Mouse (Mus musculus): ENCODE results near the gene Atxn1. TPM values are rescaled to one million over a fixed set of nuclear protein-coding genes. Genes with fewer than 3 reads are reported as not detected.

The Atxn1 gene
- polyA plus RNA-seq, 1 experiment from 2014 or later = 11.9 TPM

DNA sequence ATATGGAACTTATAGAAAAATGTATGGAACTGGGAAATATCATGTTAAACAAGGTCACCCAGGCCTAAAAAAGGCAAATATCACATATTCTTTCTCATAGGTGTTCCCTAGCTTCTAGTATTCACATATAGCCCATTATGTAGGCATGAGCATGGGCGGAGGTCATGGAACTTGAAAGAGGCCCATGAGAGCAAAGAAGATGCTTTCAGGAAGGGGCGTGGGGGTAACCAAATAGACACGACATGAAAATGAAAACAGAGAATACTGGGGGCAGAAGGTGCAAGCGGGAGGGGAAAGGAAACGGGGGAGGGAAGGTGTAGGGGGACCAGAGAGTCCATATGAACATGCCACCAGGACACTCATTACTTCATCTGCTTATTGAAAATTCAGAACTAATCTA lies 87.9 kb downstream of the Atxn1 start:
- no peaks in the 10 kb centered on the region for H3K27me3 ChIP-seq (replicated peaks; ENCODE audit: insufficient read depth, low read length)
- ATAC-seq (no peak), DNase-seq (ENCODE audit: low spot score) (no peak)
- H3K36me3 ChIP-seq (ENCODE audit: insufficient read depth, low read length) = no peaks in the 10 kb centered on the region
- H3K4me3 ChIP-seq (ENCODE audit: low read depth, low read length) = no peak overlapping the region
- no peak overlapping the region for H3K27ac ChIP-seq (ENCODE audit: low read length)
- H3K4me2 ChIP-seq (replicated peaks; ENCODE audit: low read depth, low read length) = no peak overlapping the region
- no peaks in the 10 kb centered on the region for H3K4me1 ChIP-seq (ENCODE audit: insufficient read depth, low read depth, low read length)
- 76% methylated on average over 5 of the region's 5 CpGs for WGBS
- H3K9ac ChIP-seq (replicated peaks; ENCODE audit: low read depth) = no peak overlapping the region
- no peak for TF ChIP-seq CTCF (IDR thresholded peaks at IDR 0.05)
- TF ChIP-seq EP300 (IDR thresholded peaks at IDR 0.05) = no peak
- no peaks in the 10 kb centered on the region for H3K9me3 ChIP-seq (ENCODE audit: low read length)

DNA sequence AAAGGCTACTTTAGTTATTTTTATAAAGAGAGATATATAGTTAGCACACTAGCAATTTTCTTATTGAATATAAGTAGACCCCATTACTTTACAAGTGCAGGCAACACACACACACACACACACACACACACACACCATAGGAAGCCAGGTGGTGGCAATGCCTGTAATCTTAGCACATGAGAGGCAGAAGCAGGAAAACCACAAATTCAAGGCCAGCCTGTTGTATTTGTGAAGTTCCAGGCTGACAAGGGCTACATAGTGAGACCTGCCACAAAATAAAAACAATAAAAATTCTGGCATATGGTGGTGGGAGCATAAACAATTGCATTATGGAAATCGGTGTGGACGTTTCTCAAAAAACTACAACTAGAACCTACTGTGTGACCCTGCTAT lies 88.4 kb downstream of the Atxn1 start:
- no peak overlapping the region for H3K9ac ChIP-seq (replicated peaks; ENCODE audit: low read depth)
- no peaks in the 10 kb centered on the region for H3K27me3 ChIP-seq (replicated peaks; ENCODE audit: insufficient read depth, low read length)
- H3K9me3 ChIP-seq (ENCODE audit: low read length) = no peaks in the 10 kb centered on the region
- H3K4me2 ChIP-seq (replicated peaks; ENCODE audit: low read depth, low read length) = no peak overlapping the region
- ATAC-seq = no peak
- no peak for DNase-seq (ENCODE audit: low spot score)
- no peaks in the 10 kb centered on the region for H3K4me1 ChIP-seq (ENCODE audit: insufficient read depth, low read depth, low read length)
- H3K4me3 ChIP-seq (ENCODE audit: low read depth, low read length) = no peak overlapping the region
- 84% methylated on average over 2 of the region's 2 CpGs for WGBS
- H3K36me3 ChIP-seq (ENCODE audit: insufficient read depth, low read length) = no peaks in the 10 kb centered on the region
- H3K27ac ChIP-seq (ENCODE audit: low read length) = no peak overlapping the region
- no peak for TF ChIP-seq EP300 (IDR thresholded peaks at IDR 0.05)
- TF ChIP-seq CTCF (IDR thresholded peaks at IDR 0.05) = no peak

DNA sequence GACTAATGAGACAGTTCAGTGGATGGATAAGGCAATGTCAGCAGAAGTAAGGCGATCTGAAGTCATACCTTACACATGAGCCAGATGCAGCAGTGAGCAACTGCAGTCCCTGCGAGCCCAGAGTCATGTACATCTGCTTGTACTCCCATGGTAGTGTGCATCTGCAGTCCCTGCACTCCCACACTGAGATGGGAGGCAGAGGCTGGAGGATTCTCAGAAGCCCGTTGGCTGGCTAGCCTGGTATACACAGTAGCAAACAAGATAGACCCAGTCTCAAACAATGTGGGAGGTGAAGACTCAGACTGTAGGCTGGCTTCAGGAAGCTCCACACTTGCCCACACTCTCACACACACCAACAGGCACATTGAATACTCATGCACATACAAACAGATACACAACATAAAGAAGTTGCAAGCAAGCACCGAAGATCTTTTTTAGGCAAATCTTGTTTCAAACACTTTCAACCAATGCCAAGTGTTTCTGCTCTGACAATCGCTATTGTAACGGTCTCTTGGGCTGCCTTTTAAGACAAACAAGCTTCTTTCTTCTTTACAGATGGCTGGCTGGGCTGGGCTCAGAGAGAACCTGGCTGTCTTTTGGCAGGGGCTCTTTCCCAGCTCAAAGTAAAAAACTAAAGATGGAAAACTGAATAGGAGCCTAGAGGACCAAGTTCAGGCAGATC lies 89.0 kb downstream of the Atxn1 start:
- WGBS = 75% methylated on average over 6 of the region's 6 CpGs

DNA sequence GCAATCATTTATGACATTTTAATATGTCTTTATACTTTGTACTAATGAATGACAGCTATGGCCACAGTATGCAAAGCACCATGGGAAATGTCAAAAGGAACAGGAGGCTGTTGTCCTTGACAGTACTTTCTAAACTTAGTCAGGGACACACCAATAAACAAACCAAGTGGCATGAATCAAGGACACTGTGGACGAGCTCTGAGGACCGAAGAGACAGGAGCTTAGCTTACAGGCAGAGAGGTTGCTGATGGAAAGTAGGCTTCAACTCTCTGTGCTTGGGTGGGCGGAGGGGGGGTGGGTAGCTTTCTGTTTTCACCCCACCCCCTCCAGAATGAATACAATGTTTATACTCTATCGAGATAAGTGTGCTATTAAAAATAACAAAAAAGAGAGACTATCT lies 90.6 kb downstream of the Atxn1 start:
- no peaks in the 10 kb centered on the region for H3K27me3 ChIP-seq (replicated peaks; ENCODE audit: insufficient read depth, low read length)
- H3K9ac ChIP-seq (replicated peaks; ENCODE audit: low read depth) = no peak overlapping the region
- TF ChIP-seq CTCF (IDR thresholded peaks at IDR 0.05) (no peak), EP300 (IDR thresholded peaks at IDR 0.05) (no peak)
- DNase-seq (ENCODE audit: low spot score) (no peak), ATAC-seq (no peak)
- no peak overlapping the region for H3K4me2 ChIP-seq (replicated peaks; ENCODE audit: low read depth, low read length)
- WGBS = 60% methylated on average over 4 of the region's 4 CpGs
- H3K36me3 ChIP-seq (ENCODE audit: insufficient read depth, low read length) = no peaks in the 10 kb centered on the region
- H3K27ac ChIP-seq (ENCODE audit: low read length) = no peak overlapping the region
- H3K9me3 ChIP-seq (ENCODE audit: low read length) = no peaks in the 10 kb centered on the region
- no peaks in the 10 kb centered on the region for H3K4me1 ChIP-seq (ENCODE audit: insufficient read depth, low read depth, low read length)
- no peak overlapping the region for H3K4me3 ChIP-seq (ENCODE audit: low read depth, low read length)

More for the DNA sequence above, 89.0 kb downstream of the Atxn1 start:
- Histone ChIP-seq H3K27me3 (replicated peaks; ENCODE audit: insufficient read depth, low read length) (no peaks in the 10 kb centered on the region), H3K4me2 (replicated peaks; ENCODE audit: low read depth, low read length) (no peak overlapping the region), H3K4me3 (ENCODE audit: low read depth, low read length) (no peak overlapping the region), H3K36me3 (ENCODE audit: insufficient read depth, low read length) (no peaks in the 10 kb centered on the region), H3K27ac (ENCODE audit: low read length) (no peak overlapping the region), H3K4me1 (ENCODE audit: insufficient read depth, low read depth, low read length) (no peaks in the 10 kb centered on the region), H3K9ac (replicated peaks; ENCODE audit: low read depth) (no peak overlapping the region), H3K9me3 (ENCODE audit: low read length) (no peaks in the 10 kb centered on the region)
- DNase-seq (ENCODE audit: low spot score) = no peak
- TF ChIP-seq EP300 (IDR thresholded peaks at IDR 0.05) (no peak), CTCF (IDR thresholded peaks at IDR 0.05) (no peak)
- ATAC-seq = no peak

DNA sequence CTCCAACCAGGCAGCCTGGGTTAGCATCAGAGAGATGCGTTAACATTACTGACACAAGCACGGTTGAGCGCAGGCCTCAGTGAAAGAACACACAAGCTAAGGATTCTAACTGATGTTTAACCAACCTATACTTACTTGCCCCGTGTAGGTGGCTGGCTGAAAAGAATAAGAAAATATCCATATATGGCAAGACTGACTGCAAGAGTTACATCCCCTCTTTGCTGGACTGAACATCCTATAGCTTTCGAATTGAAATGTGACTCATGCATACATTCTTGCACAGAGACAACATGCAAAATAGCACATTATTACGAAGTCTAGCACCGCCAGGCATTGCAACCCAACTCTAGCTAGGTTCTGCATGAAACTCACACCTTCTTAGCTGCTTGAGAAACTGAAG lies 91.8 kb downstream of the Atxn1 start:
- no peaks in the 10 kb centered on the region for H3K9me3 ChIP-seq (ENCODE audit: low read length)
- no peaks in the 10 kb centered on the region for H3K27me3 ChIP-seq (replicated peaks; ENCODE audit: insufficient read depth, low read length)
- no peak for DNase-seq (ENCODE audit: low spot score)
- no peak overlapping the region for H3K27ac ChIP-seq (ENCODE audit: low read length)
- no peak for TF ChIP-seq EP300 (IDR thresholded peaks at IDR 0.05)
- TF ChIP-seq CTCF (IDR thresholded peaks at IDR 0.05) = no peak
- no peaks in the 10 kb centered on the region for H3K36me3 ChIP-seq (ENCODE audit: insufficient read depth, low read length)
- no peak for ATAC-seq
- no peaks in the 10 kb centered on the region for H3K4me1 ChIP-seq (ENCODE audit: insufficient read depth, low read depth, low read length)
- H3K9ac ChIP-seq (replicated peaks; ENCODE audit: low read depth) = no peak overlapping the region
- H3K4me2 ChIP-seq (replicated peaks; ENCODE audit: low read depth, low read length) = no peak overlapping the region
- WGBS = 88% methylated on average over 7 of the region's 7 CpGs
- no peak overlapping the region for H3K4me3 ChIP-seq (ENCODE audit: low read depth, low read length)

DNA sequence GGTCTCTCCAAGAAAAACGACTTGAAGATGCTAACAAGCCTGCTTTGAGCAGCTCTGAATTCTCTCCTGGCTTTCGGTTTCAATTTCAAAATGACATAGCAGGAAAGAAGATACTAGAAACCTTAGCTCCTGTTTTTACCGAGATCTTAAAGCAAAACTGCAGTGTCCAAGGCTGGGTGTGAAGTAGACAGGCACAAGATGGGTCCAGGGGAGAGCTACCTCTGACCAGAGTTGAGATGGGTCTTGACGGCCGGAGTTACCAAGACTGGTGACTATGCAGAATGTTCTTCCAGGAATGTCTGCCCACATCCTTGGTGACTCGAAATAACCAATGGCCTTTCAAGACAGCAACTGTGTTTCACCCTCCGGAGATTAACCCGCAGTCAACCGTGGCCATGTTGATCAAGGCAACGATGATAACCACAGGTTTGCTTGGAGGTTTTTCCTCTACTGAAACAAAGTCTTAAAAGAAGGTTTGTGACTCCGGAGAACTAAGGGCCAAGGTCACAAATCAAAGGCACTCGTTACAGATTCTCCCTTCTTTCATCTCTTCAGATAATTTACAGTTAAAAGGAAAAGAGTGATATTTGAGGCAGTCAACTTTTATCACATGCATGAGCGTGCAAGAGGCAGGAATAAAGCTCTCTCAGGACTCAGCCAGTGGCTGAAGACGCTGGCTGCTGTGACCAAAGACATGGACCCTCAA lies 92.6 kb downstream of the Atxn1 start:
- Histone ChIP-seq H3K4me3 (ENCODE audit: low read depth, low read length) (no peak overlapping the region), H3K36me3 (ENCODE audit: insufficient read depth, low read length) (no peaks in the 10 kb centered on the region), H3K27me3 (replicated peaks; ENCODE audit: insufficient read depth, low read length) (no peaks in the 10 kb centered on the region), H3K4me1 (ENCODE audit: insufficient read depth, low read depth, low read length) (no peaks in the 10 kb centered on the region), H3K27ac (ENCODE audit: low read length) (no peak overlapping the region), H3K9me3 (ENCODE audit: low read length) (no peaks in the 10 kb centered on the region), H3K4me2 (replicated peaks; ENCODE audit: low read depth, low read length) (no peak overlapping the region; the same call in 1 of the 2 replicates), H3K9ac (replicated peaks; ENCODE audit: low read depth) (no peak overlapping the region)
- 69% methylated on average over 14 of the region's 14 CpGs for WGBS
- DNase-seq (ENCODE audit: low spot score) (no peak), ATAC-seq (no peak)
- TF ChIP-seq CTCF (IDR thresholded peaks at IDR 0.05) = no peak
- no peak for TF ChIP-seq EP300 (IDR thresholded peaks at IDR 0.05)

Measured in lung, postnatal 0 days (tissue).